7 mouse cellular contexts compared by ENCODE assay signal in the genomic region with DNA sequence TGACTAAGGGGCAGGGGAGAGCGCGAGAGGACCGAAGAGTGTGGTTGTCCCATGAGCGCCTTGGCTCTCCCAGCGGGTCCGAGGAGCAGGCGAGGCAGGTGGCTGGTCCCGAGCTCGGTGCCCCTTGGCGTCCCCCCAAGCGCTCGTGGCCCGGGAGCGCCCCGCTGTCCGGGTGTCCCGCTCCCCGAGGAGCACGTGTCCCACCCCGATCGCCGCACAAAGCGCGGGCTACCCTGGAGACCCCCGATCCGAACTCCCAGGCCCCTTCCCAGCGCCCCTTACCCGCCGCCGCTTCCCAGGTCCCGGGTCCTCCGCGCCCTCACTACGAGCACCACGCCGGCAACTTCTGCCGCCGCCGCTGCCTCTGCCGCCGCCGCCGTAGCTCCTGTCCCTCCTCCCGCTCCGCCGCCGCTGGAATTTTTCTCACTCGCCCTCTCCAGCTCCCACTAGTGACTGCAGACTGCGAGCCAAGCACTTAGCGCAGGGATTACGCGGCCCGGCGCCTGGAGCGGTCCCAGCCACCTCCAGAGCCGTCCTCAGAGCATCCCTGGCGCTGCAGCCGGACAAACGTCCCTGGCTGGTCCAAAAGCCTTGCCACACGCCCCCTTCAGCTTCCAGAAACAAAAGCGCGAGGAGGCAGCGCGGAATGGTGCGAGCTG. TPM values are rescaled to one million over a fixed set of nuclear protein-coding genes. Genes with fewer than 3 reads are reported as not detected.
DNase-seq lines count a peak whose midpoint lies in the region; ATAC-seq and TF ChIP-seq lines count a peak whose summit lies in the region.

TSS of gene Bmpr1b (minus strand) at position 563 of the 659 bp plus-strand sequence.

- H3K4me1 ChIP-seq in heart, embryonic 11.5 days (ENCODE audit: control insufficient read depth, insufficient read depth, low read length) = no peaks in the 10 kb centered on the region
- peaks cover 24% of the 10 kb centered on the region for H3K4me1 ChIP-seq in kidney, embryonic 15.5 days
- peaks cover 11% of the 10 kb centered on the region; the same call in 1 of the 2 replicates for H3K4me1 ChIP-seq in limb, embryonic 15.5 days

- no peaks in the 10 kb centered on the region for H3K36me3 ChIP-seq in heart, embryonic 11.5 days (ENCODE audit: control insufficient read depth, insufficient read depth, low read length)
- no peaks in the 10 kb centered on the region for H3K36me3 ChIP-seq in kidney, embryonic 15.5 days
- H3K36me3 ChIP-seq in limb, embryonic 15.5 days = no peaks in the 10 kb centered on the region
- no peaks in the 10 kb centered on the region for H3K36me3 ChIP-seq in myocyte (ENCODE audit: control insufficient read depth, insufficient read depth)

- H3K79me2 ChIP-seq in myocyte (ENCODE audit: control insufficient read depth, insufficient read depth) = no peaks in the 10 kb centered on the region

- under 1% methylated on average over 45 of the region's 65 CpGs for WGBS in heart, embryonic 11.5 days (ENCODE audit: insufficient replicate concordance)
- under 1% methylated on average over 55 of the region's 65 CpGs for WGBS in kidney, embryonic 15.5 days
- WGBS in limb, embryonic 15.5 days = 0% methylated on average over 52 of the region's 65 CpGs

- peak within 1 kb of the TSS; percentile 94 for H3K4me2 ChIP-seq in heart, embryonic 11.5 days
- peak within 1 kb of the TSS; percentile 94 for H3K4me2 ChIP-seq in kidney, embryonic 15.5 days
- peak within 1 kb of the TSS; percentile 84 for H3K4me2 ChIP-seq in limb, embryonic 15.5 days
- H3K4me2 ChIP-seq in myocyte (ENCODE audit: low read depth) = peak within 1 kb of the TSS; percentile 59

- DNase-seq in brain, embryonic 18.5 days (ENCODE audit: low read depth, low spot score) = peak; percentile 43
- DNase-seq in fibroblast of lung, adult 2 months (ENCODE audit: low read depth) = peak; percentile 24
- DNase-seq in testis, postnatal 10 days (ENCODE audit: low spot score) = peak; percentile 73

- no peak for TF ChIP-seq POLR2A in myocyte (IDR thresholded peaks at IDR 0.05; ENCODE audit: insufficient read length, low read depth)

- peaks cover 17% of the 10 kb centered on the region; the same call in 1 of the 2 replicates for H3K27me3 ChIP-seq in heart, embryonic 11.5 days (ENCODE audit: control insufficient read depth, insufficient read depth, low read length)
- peaks cover 18% of the 10 kb centered on the region for H3K27me3 ChIP-seq in kidney, embryonic 15.5 days
- peaks cover 32% of the 10 kb centered on the region for H3K27me3 ChIP-seq in limb, embryonic 15.5 days
- H3K27me3 ChIP-seq in myocyte (ENCODE audit: control insufficient read depth, insufficient read depth, insufficient read length) = no peaks in the 10 kb centered on the region

- H3K9me3 ChIP-seq in heart, embryonic 11.5 days (replicated peaks; ENCODE audit: control insufficient read depth, low read length) = no peaks in the 10 kb centered on the region
- no peaks in the 10 kb centered on the region for H3K9me3 ChIP-seq in kidney, embryonic 15.5 days (replicated peaks)
- no peaks in the 10 kb centered on the region for H3K9me3 ChIP-seq in limb, embryonic 15.5 days

- H3K27ac ChIP-seq in heart, embryonic 11.5 days (ENCODE audit: low read depth, low read length) = no peak within 1 kb of the TSS
- peak within 1 kb of the TSS; percentile 84 for H3K27ac ChIP-seq in kidney, embryonic 15.5 days
- peak within 1 kb of the TSS; percentile 85 for H3K27ac ChIP-seq in limb, embryonic 15.5 days

- peak within 1 kb of the TSS; percentile 65 for H3K4me3 ChIP-seq in heart, embryonic 11.5 days (ENCODE audit: low read depth, low read length)
- peak within 1 kb of the TSS; percentile 77 for H3K4me3 ChIP-seq in kidney, embryonic 15.5 days (replicated peaks)
- H3K4me3 ChIP-seq in limb, embryonic 15.5 days = peak within 1 kb of the TSS; percentile 68
- H3K4me3 ChIP-seq in myocyte = peak within 1 kb of the TSS; percentile 18

- ATAC-seq in heart, embryonic 11.5 days (replicated peaks; ENCODE audit: insufficient number of reproducible peaks, low FRiP score, low TSS enrichment) = peak; percentile 64
- ATAC-seq in kidney, embryonic 15.5 days (replicated peaks; ENCODE audit: low FRiP score) = peak; percentile 91
- ATAC-seq in limb, embryonic 15.5 days (ENCODE audit: insufficient number of reproducible peaks, low FRiP score, low TSS enrichment, low read depth) = peak; percentile 85

- H3ac ChIP-seq in myocyte (ENCODE audit: control insufficient read depth, insufficient read length) = peak within 1 kb of the TSS; percentile 42

- peak within 1 kb of the TSS; percentile 72 for H3K9ac ChIP-seq in heart, embryonic 11.5 days (ENCODE audit: low read depth, low read length)
- H3K9ac ChIP-seq in kidney, embryonic 15.5 days = peak within 1 kb of the TSS; percentile 81
- H3K9ac ChIP-seq in limb, embryonic 15.5 days = peak within 1 kb of the TSS; percentile 58

TF ChIP-seq in myocyte, 11 proteins besides CTCF, POLR2A, EP300 and RAD21:
- no peak for TF ChIP-seq TCF12 (IDR thresholded peaks at IDR 0.05; ENCODE audit: insufficient read depth, poor library complexity, severe bottlenecking)
- no peak for TF ChIP-seq E2F4 (IDR thresholded peaks at IDR 0.05; ENCODE audit: insufficient read depth)
- no peak for TF ChIP-seq REST (IDR thresholded peaks at IDR 0.05; ENCODE audit: insufficient read depth, insufficient read length)
- TF ChIP-seq POLR2AphosphoS2 (IDR thresholded peaks at IDR 0.05; ENCODE audit: insufficient read length, low read depth) = no peak
- no peak for TF ChIP-seq USF1 (IDR thresholded peaks at IDR 0.05; ENCODE audit: low read depth)
- TF ChIP-seq MYOG (IDR thresholded peaks at IDR 0.05; ENCODE audit: control insufficient read depth in 1 of 3, insufficient read depth in 1 of 3, insufficient read length in 2 of 3, low read depth in 2 of 3) = no peak
- no peak for TF ChIP-seq SRF (IDR thresholded peaks at IDR 0.05; ENCODE audit: control insufficient read depth, insufficient read length, low read depth)
- no peak for TF ChIP-seq MYOD1 (IDR thresholded peaks at IDR 0.05; ENCODE audit: control insufficient read depth in 1 of 3, insufficient read length in 2 of 3, low read depth in 2 of 3)
- TF ChIP-seq CEBPB (IDR thresholded peaks at IDR 0.05; ENCODE audit: insufficient read depth, poor library complexity, severe bottlenecking) = no peak
- no peak for TF ChIP-seq MAX (IDR thresholded peaks at IDR 0.05; ENCODE audit: low read depth)
- no peak for TF ChIP-seq TCF3 (IDR thresholded peaks at IDR 0.05; ENCODE audit: insufficient read length, low read depth)

RNA-seq across cellular contexts. Expression of gene Bmpr1b, which starts in this region (rescaled TPM):
- polyA plus RNA-seq in heart, embryonic 11.5 days (2014; fragmentation: Nextera tagmentation; extraction: Ambion mirVana) = 1.4 and 2.4 TPM in 2 replicates
- 8.1 and 8.5 TPM in 2 replicates for polyA plus RNA-seq in kidney, embryonic 15.5 days (2015; fragmentation: Nextera tagmentation; extraction: Ambion mirVana)
- polyA plus RNA-seq in limb, embryonic 15.5 days (2015; fragmentation: Nextera tagmentation; extraction: Ambion mirVana) = 8.9 and 9.4 TPM in 2 replicates
- polyA plus RNA-seq in myocyte (2012; fragmentation: generic; extraction: Trizol) = 0.34 TPM

Comparison
In these comparisons a context has a peak if more than half of its experiments do, and no peak if none do; other contexts are left out.
1. H3K4me3 ChIP-seq: peak in every context shown above with its lines; median percentile 77 in kidney, embryonic 15.5 days; 68 in limb, embryonic 15.5 days; 65 in heart, embryonic 11.5 days; 18 in myocyte.